Mouse (Mus musculus) ovary, postnatal 10 days (tissue): ENCODE data around the gene Casp1.

ENCODE experiments used
- DNase-seq: peaks from one replicate; pipeline ENCODE4 v3.0.0; 2022; ENCODE audit warnings: low spot score

Gene Casp1

GRCm38 (mm10) chr9:5298329-5299131 lies at the start of gene Casp1:
Gene Casp1 (plus strand): TSS chr9:5298517.
- DNase-seq = no peak

GRCm38 (mm10) chr9:5263951-5264475 lies 34.3 kb upstream of the Casp1 start:
- no peak for DNase-seq

GRCm38 (mm10) chr9:5270274-5270673 lies 28.0 kb upstream of the Casp1 start:
- no peak for DNase-seq

GRCm38 (mm10) chr9:5270884-5271283 lies 27.4 kb upstream of the Casp1 start:
- no peak for DNase-seq

- no peak for DNase-seq
Measured at GRCm38 (mm10) chr9:5271334-5271845, 26.9 kb upstream of the Casp1 start.

GRCm38 (mm10) chr9:5286071-5286470 lies 12.2 kb upstream of the Casp1 start:
- DNase-seq = no peak

GRCm38 (mm10) chr9:5286597-5286996 lies 11.7 kb upstream of the Casp1 start:
- DNase-seq = no peak

GRCm38 (mm10) chr9:5296354-5297237 lies 1.7 kb upstream of the Casp1 start:
- DNase-seq = no peak

GRCm38 (mm10) chr9:5299132-5299381 lies 740 bp downstream of the Casp1 start:
- DNase-seq = no peak

- DNase-seq = no peak
Measured at GRCm38 (mm10) chr9:5308561-5308960, 10.2 kb downstream of the Casp1 start, which contains the start of gene Casp4. Gene Casp4 (plus strand): TSS chr9:5308828.

- no peak for DNase-seq
Measured at GRCm38 (mm10) chr9:5310112-5310511, 11.8 kb downstream of the Casp1 start.

GRCm38 (mm10) chr9:5311435-5311834 lies 13.1 kb downstream of the Casp1 start:
- no peak for DNase-seq

- no peak for DNase-seq
Measured at GRCm38 (mm10) chr9:5328204-5328603, 29.9 kb downstream of the Casp1 start.

GRCm38 (mm10) chr9:5332441-5332840 lies 34.1 kb downstream of the Casp1 start:
- DNase-seq = no peak

GRCm38 (mm10) chr9:5333422-5333821 lies 35.1 kb downstream of the Casp1 start:
- no peak for DNase-seq

GRCm38 (mm10) chr9:5343092-5343491 lies 44.8 kb downstream of the Casp1 start:
- no peak for DNase-seq

- DNase-seq = no peak
Measured at GRCm38 (mm10) chr9:5344090-5344489, 45.8 kb downstream of the Casp1 start.

- DNase-seq = peak; percentile 26
Measured at GRCm38 (mm10) chr9:5345291-5345898, 47.1 kb downstream of the Casp1 start, which contains the start of gene Casp12. Gene Casp12 (plus strand): TSS chr9:5345430.

GRCm38 (mm10) chr9:5347381-5347780 lies 49.1 kb downstream of the Casp1 start:
- DNase-seq = no peak

GRCm38 (mm10) chr9:5353673-5354072 lies 55.4 kb downstream of the Casp1 start:
- no peak for DNase-seq

GRCm38 (mm10) chr9:5356801-5357200 lies 58.5 kb downstream of the Casp1 start:
- no peak for DNase-seq
